Mouse (Mus musculus): Measurements from ENCODE around the gene Nckap5. TPM values are rescaled to one million over a fixed set of nuclear protein-coding genes. Genes with fewer than 3 reads are reported as not detected.

The Nckap5 gene
- total and polyA plus RNA-seq, 2 experiments, result 0.37 to 0.70 TPM

- Histone ChIP-seq H3K4me1 (ENCODE audit: control insufficient read depth, insufficient read depth, low read length) (no peaks in the 10 kb centered on the region), H3K4me3 (ENCODE audit: insufficient read depth, low read depth, low read length) (no peak overlapping the region), H3K9ac (ENCODE audit: low read depth, low read length) (no peak overlapping the region), H3K27ac (replicated peaks; ENCODE audit: insufficient read depth, low read depth, low read length) (no peak overlapping the region), H3K27me3 (ENCODE audit: control insufficient read depth, insufficient read depth, low read length) (peaks cover 10% of the 10 kb centered on the region; the same call in 1 of the 2 replicates), H3K36me3 (ENCODE audit: control insufficient read depth, insufficient read depth, low read length) (no peaks in the 10 kb centered on the region), H3K79me2 (ENCODE audit: control insufficient read depth, insufficient read depth, low read length) (no peaks in the 10 kb centered on the region)
- no peak for DNase-seq (ENCODE audit: extremely low read depth, low read depth, low spot score)
- no peak for TF ChIP-seq CTCF (IDR thresholded peaks at IDR 0.05; ENCODE audit: low read depth, low read length)
- TF ChIP-seq POLR2A (IDR thresholded peaks at IDR 0.05; ENCODE audit: extremely low read depth, insufficient read depth, low read length), result no peak
- WGBS, result 90% methylated on average over 1 of the region's 1 CpGs
These were observed 155.5 kb downstream of the Nckap5 start for GRCm38 (mm10) chr1:126675142-126675541.

- Histone ChIP-seq H3K27me3 (ENCODE audit: control insufficient read depth, insufficient read depth, low read length) (peaks cover 7% of the 10 kb centered on the region; the same call in 1 of the 2 replicates), H3K4me1 (ENCODE audit: control insufficient read depth, insufficient read depth, low read length) (no peaks in the 10 kb centered on the region), H3K27ac (replicated peaks; ENCODE audit: insufficient read depth, low read depth, low read length) (no peak overlapping the region), H3K79me2 (ENCODE audit: control insufficient read depth, insufficient read depth, low read length) (no peaks in the 10 kb centered on the region), H3K9ac (ENCODE audit: low read depth, low read length) (no peak overlapping the region), H3K4me3 (ENCODE audit: insufficient read depth, low read depth, low read length) (no peak overlapping the region), H3K36me3 (ENCODE audit: control insufficient read depth, insufficient read depth, low read length) (no peaks in the 10 kb centered on the region)
- peak; percentile 80 for DNase-seq (ENCODE audit: extremely low read depth, low read depth, low spot score)
- 25% methylated on average over 2 of the region's 2 CpGs for WGBS
- TF ChIP-seq CTCF (IDR thresholded peaks at IDR 0.05; ENCODE audit: low read depth, low read length), result no peak
- TF ChIP-seq POLR2A (IDR thresholded peaks at IDR 0.05; ENCODE audit: extremely low read depth, insufficient read depth, low read length), result no peak
These were observed 157.4 kb downstream of the Nckap5 start for GRCm38 (mm10) chr1:126673238-126673637.

GRCm38 (mm10) chr1:126670507-126670906 lies 160.1 kb downstream of the Nckap5 start:
- no peaks in the 10 kb centered on the region for H3K79me2 ChIP-seq (ENCODE audit: control insufficient read depth, insufficient read depth, low read length)
- no peaks in the 10 kb centered on the region for H3K36me3 ChIP-seq (ENCODE audit: control insufficient read depth, insufficient read depth, low read length)
- no peak overlapping the region for H3K9ac ChIP-seq (ENCODE audit: low read depth, low read length)
- no peak for DNase-seq (ENCODE audit: extremely low read depth, low read depth, low spot score)
- H3K4me1 ChIP-seq (ENCODE audit: control insufficient read depth, insufficient read depth, low read length), result no peaks in the 10 kb centered on the region
- WGBS, result 95% methylated on average over 3 of the region's 3 CpGs
- no peak overlapping the region for H3K27ac ChIP-seq (replicated peaks; ENCODE audit: insufficient read depth, low read depth, low read length)
- H3K4me3 ChIP-seq (ENCODE audit: insufficient read depth, low read depth, low read length), result no peak overlapping the region
- TF ChIP-seq POLR2A (IDR thresholded peaks at IDR 0.05; ENCODE audit: extremely low read depth, insufficient read depth, low read length) (no peak), CTCF (IDR thresholded peaks at IDR 0.05; ENCODE audit: low read depth, low read length) (no peak)
- peaks cover 5% of the 10 kb centered on the region; the same call in 1 of the 2 replicates for H3K27me3 ChIP-seq (ENCODE audit: control insufficient read depth, insufficient read depth, low read length)

GRCm38 (mm10) chr1:126660098-126660999 lies 170.2 kb downstream of the Nckap5 start:
- Histone ChIP-seq H3K27ac (replicated peaks; ENCODE audit: insufficient read depth, low read depth, low read length) (no peak overlapping the region), H3K79me2 (ENCODE audit: control insufficient read depth, insufficient read depth, low read length) (no peaks in the 10 kb centered on the region), H3K27me3 (ENCODE audit: control insufficient read depth, insufficient read depth, low read length) (no peaks in the 10 kb centered on the region), H3K4me3 (ENCODE audit: insufficient read depth, low read depth, low read length) (no peak overlapping the region), H3K4me1 (ENCODE audit: control insufficient read depth, insufficient read depth, low read length) (no peaks in the 10 kb centered on the region), H3K36me3 (ENCODE audit: control insufficient read depth, insufficient read depth, low read length) (no peaks in the 10 kb centered on the region), H3K9ac (ENCODE audit: low read depth, low read length) (no peak overlapping the region)
- TF ChIP-seq POLR2A (IDR thresholded peaks at IDR 0.05; ENCODE audit: extremely low read depth, insufficient read depth, low read length) (no peak), CTCF (IDR thresholded peaks at IDR 0.05; ENCODE audit: low read depth, low read length) (no peak)
- 84% methylated on average over 7 of the region's 7 CpGs for WGBS
- DNase-seq (ENCODE audit: extremely low read depth, low read depth, low spot score), result no peak

GRCm38 (mm10) chr1:126658731-126659130 lies 171.9 kb downstream of the Nckap5 start:
- no peaks in the 10 kb centered on the region for H3K27me3 ChIP-seq (ENCODE audit: control insufficient read depth, insufficient read depth, low read length)
- TF ChIP-seq POLR2A (IDR thresholded peaks at IDR 0.05; ENCODE audit: extremely low read depth, insufficient read depth, low read length), result no peak
- TF ChIP-seq CTCF (IDR thresholded peaks at IDR 0.05; ENCODE audit: low read depth, low read length), result no peak
- no peaks in the 10 kb centered on the region for H3K4me1 ChIP-seq (ENCODE audit: control insufficient read depth, insufficient read depth, low read length)
- no peak for DNase-seq (ENCODE audit: extremely low read depth, low read depth, low spot score)
- no peak overlapping the region for H3K27ac ChIP-seq (replicated peaks; ENCODE audit: insufficient read depth, low read depth, low read length)
- H3K36me3 ChIP-seq (ENCODE audit: control insufficient read depth, insufficient read depth, low read length), result no peaks in the 10 kb centered on the region
- no peak overlapping the region for H3K4me3 ChIP-seq (ENCODE audit: insufficient read depth, low read depth, low read length)
- no peaks in the 10 kb centered on the region for H3K79me2 ChIP-seq (ENCODE audit: control insufficient read depth, insufficient read depth, low read length)
- 89% methylated on average over 11 of the region's 11 CpGs for WGBS
- no peak overlapping the region for H3K9ac ChIP-seq (ENCODE audit: low read depth, low read length)

- Histone ChIP-seq H3K27ac (replicated peaks; ENCODE audit: insufficient read depth, low read depth, low read length) (no peak overlapping the region), H3K4me1 (ENCODE audit: control insufficient read depth, insufficient read depth, low read length) (no peaks in the 10 kb centered on the region), H3K4me3 (ENCODE audit: insufficient read depth, low read depth, low read length) (no peak overlapping the region), H3K27me3 (ENCODE audit: control insufficient read depth, insufficient read depth, low read length) (no peaks in the 10 kb centered on the region), H3K79me2 (ENCODE audit: control insufficient read depth, insufficient read depth, low read length) (no peaks in the 10 kb centered on the region), H3K9ac (ENCODE audit: low read depth, low read length) (no peak overlapping the region), H3K36me3 (ENCODE audit: control insufficient read depth, insufficient read depth, low read length) (no peaks in the 10 kb centered on the region)
- whole genome bisulfite sequencing, result 92% methylated on average over 2 of the region's 2 CpGs
- TF ChIP-seq POLR2A (IDR thresholded peaks at IDR 0.05; ENCODE audit: extremely low read depth, insufficient read depth, low read length) (no peak), CTCF (IDR thresholded peaks at IDR 0.05; ENCODE audit: low read depth, low read length) (no peak)
- DNase-seq (ENCODE audit: extremely low read depth, low read depth, low spot score), result no peak
These were observed 174.4 kb downstream of the Nckap5 start for GRCm38 (mm10) chr1:126656246-126656645.

Data from liver, adult 2 months (tissue).